Mouse (Mus musculus) inflammation-experienced regulatory T-cells (primary cell): ENCODE measurements around the gene Hnrnpul2. TPM values are rescaled to one million over a fixed set of nuclear protein-coding genes. Genes with fewer than 3 reads are reported as not detected.

Experiments used
- polyA plus RNA-seq, 2 experiments: library from polyadenylated mRNA; unstranded; fragments of 100-300 nt; shearing (Covaris generic); gene quantifications; one replicate each; pipeline ENCODE4 v1.2.1; 2017

Gene Hnrnpul2
- polyA plus RNA-seq = 10 to 100 TPM in 1 of 2 experiments, 1 to 10 TPM in 1; 8.6 to 15.5 TPM

DNA sequence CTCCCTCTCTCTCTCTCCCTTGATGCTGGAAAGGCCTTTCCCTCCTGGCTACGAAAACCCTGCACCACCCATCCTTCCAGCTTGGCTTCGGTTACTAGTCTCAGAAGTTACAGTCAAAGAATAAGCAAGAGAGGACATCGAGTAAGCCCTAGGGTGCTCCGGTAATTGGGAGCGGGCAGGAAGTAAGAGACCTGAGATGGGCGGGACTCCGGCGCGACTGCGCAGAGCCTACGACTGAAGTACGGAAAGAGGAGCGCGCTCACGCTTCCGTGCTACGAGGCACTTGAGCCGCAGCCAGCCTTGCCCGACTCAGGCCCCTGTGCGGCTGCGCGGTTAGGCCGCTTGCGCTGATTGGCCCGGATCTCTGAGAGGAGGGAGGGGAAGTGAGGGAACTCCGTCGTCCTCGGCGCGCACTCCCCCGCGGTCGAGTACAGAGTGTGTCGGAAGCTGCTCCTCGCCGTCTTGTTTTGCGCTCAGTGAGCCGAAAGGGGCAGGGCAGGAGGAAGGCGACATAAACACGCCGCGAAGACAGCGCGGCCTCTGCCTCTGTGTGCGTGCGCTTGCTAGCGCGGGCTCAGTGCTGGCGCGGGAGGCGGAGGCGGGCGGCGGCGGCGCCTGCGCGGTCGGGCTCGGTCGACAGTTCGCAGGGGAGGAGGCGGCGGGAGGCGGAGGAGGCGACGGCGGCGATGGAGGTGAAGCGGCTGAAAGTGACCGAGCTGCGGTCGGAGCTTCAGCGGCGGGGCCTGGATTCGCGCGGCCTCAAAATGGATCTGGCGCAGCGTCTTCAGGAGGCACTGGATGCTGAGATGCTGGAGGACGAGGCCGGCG, at the start of gene Hnrnpul2:
Gene Hnrnpul2, plus strand, starts transcription at position 415 of the 828 bp plus-strand sequence.

DNA sequence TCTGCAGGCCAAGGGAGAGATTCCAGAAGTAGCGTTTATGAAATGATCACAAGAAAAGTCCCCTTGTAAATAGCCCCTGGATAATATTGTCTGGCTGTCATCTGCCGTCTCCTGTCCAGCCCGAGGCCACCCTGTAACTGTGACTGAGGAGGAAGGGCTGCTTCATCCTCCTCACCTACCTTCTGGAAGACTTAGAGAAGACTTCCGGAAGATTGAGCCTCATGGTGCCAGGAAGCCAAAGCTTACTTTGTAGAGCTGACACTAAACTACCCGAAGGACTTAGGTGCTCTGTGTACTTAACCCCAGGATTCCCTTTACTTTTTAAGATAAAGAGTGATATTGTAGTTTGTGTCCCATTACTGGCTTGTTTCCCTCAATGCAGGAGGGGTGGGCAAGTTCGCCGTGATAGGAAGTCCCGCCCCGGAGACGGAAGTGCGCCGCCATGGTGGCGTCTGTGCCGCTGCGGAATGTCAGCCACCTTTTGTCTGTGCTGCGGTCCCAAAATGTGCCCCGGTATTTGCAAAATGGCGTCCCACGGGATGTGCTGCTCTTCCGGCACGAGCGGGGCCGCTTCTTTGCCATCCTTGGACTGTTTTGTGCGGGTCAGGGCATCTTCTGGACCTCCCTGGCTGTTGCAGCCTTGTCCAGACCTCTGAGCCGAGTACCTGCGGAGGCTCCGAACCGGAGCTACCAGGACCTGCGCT, 49.1 kb upstream of the Hnrnpul2 start, which contains the start of gene Tmem223:
Gene Tmem223, plus strand, starts transcription at position 430 of the 704 bp plus-strand sequence.

DNA sequence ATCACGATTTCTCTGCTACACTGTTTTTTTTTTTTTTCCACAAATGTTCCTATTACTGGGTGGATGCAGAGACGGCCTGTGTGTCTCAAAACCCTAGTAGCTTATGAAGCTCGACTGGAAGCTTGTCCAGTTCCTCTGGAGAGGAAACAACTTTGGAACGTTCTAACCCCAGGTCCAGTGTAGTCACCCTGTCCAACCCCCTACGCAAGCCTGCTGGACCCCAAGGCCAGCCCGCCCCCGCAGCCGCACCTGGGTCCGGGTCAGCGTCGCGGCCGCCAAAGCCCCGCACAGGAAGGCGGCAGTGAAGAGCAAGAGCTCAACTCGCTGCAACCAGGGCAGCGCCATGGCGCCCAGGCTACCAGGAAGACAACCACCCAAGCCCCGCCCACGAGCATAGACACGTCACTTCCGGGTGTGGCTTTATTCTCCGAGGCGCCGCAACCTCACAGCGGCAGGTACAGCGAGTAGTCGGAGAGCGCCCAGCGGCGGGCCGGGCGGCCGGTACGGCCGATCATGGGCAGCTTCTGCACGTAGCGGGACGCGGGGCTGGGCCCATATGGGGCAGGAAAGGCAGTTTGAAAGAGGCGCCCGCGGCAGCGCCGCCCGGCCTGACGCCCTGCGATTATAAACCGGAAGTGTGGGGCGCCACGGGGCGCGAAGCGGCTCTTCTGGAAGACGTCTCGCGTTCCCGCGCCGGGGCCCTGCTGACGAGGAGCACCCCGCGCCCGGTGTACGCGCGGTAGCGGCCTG, 45.5 kb upstream of the Hnrnpul2 start, which contains the start of gene Tmem179b:
Gene Tmem179b, minus strand, starts transcription at position 382 of the 750 bp plus-strand sequence.

DNA sequence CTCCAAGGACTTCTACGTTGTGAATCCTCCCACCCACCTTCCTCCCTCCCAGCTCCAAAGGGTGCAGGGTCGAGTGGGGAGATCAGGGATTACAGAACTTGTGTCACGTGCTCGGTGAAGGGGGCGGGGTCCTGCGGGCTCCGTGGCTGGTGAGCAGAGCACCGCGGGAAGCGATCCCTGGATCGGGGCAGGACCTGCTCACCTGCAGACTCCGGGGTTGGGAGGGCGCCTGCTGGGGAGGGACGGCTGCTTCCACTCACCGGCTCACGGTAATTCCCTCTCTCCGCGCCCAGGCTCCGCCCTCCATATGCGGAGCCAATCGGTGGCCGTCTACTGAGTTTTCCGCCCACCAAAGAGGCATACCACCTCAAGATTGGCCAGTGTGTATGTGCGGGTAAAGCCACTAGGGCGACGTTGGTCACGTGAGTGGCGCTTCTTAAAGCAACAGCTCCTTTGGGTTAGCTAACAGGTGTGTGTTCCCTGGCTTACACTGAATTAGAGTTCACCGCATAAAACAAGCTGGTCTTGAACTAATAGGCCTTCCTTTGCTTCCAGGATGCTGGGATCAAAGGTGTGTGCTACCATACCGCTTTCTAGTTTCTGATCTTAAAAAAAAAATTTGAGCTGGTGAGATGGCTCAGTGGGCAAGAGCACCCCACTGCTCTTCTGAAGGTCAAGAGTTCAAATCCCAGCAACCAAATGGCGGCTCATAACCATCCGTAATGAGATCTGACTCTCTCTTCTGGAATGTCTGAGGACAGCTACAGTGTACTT, 33.6 kb upstream of the Hnrnpul2 start, which contains the start of gene Taf6l:
Gene Taf6l, minus strand, starts transcription at position 410 of the 774 bp plus-strand sequence.

GRCm38 (mm10) chr19:8798264-8798946, 21.4 kb upstream of the Hnrnpul2 start, which contains the start of gene Polr2g:
TSS of gene Polr2g (minus strand) at chr19:8798577.

GRCm38 (mm10) chr19:8802130-8802821, 17.5 kb upstream of the Hnrnpul2 start, which contains the start of gene Zbtb3:
TSS of gene Zbtb3 (plus strand) at chr19:8802555.

GRCm38 (mm10) chr19:8818801-8819595, 812 bp upstream of the Hnrnpul2 start, which contains the start of gene Ttc9c:
TSS of gene Ttc9c (minus strand) at chr19:8819333.

DNA sequence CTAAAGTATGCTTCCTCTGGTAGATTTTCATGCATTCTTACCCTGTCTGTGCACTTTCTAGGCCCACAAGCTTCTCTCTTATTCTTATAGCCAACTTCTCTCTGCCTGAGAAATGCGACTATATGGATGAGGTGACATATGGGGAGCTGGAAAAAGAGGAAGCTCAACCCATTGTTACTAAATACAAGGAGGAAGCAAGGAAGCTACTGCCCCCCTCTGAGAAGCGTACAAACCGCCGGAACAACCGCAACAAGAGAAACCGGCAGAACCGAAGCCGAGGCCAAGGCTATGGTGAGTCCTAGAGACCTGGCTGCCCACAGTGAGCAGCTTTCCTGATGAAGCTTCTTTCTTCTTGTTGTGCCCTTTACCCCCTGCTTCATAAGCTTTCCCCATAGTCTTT, 9.8 kb downstream of the Hnrnpul2 start, which contains the start of gene AC129217.1:
Gene AC129217.1, plus strand, starts transcription at position 114 of the 400 bp plus-strand sequence.

GRCm38 (mm10) chr19:8837251-8837791, 17.5 kb downstream of the Hnrnpul2 start, which contains the start of gene Bscl2:
TSS of gene Bscl2 (plus strand) at chr19:8837467.

DNA sequence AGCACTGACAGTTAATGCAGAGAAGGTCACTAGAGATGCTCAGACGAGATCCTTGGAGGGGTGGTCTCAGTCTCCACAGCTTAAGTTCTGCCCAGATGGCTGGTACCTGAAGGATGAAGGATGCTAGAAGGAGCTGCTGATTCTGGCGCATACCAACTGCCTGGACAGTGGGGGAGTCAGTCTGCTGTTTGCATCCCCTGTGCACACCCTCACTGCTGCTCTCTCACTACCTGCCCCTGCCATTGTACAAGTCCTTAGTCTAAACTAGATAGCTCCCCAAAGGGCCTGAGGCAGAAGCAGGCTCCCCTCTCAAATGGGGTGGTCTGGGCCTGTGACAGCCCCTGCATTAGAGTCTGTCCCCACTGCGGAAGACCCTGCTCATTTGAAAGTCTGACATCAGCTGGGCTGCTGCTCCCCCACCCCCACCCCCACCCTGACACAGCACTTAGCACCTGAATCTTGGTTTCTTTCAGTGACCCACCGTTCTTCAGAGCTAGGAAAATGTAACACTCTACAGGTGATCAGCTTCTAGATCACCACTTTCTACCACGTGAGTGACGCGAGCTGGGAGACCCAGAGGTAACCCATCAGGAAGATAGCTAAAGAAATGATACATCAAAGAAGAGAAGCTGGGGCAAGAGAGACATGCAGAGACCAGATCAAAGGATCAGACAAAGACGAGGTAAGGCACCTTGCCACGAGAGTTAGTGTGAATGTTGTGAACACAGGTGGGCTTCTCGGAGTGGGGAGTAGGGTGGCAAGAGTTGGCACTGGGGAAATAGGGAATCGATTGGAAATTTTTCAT, 19.5 kb downstream of the Hnrnpul2 start, which contains the start of gene Gng3:
Gene Gng3, minus strand, starts transcription at position 92 of the 805 bp plus-strand sequence.

GRCm38 (mm10) chr19:8850402-8850901, 30.6 kb downstream of the Hnrnpul2 start, which contains the start of gene Lrrn4cl:
TSS of gene Lrrn4cl (plus strand) at chr19:8850768.

DNA sequence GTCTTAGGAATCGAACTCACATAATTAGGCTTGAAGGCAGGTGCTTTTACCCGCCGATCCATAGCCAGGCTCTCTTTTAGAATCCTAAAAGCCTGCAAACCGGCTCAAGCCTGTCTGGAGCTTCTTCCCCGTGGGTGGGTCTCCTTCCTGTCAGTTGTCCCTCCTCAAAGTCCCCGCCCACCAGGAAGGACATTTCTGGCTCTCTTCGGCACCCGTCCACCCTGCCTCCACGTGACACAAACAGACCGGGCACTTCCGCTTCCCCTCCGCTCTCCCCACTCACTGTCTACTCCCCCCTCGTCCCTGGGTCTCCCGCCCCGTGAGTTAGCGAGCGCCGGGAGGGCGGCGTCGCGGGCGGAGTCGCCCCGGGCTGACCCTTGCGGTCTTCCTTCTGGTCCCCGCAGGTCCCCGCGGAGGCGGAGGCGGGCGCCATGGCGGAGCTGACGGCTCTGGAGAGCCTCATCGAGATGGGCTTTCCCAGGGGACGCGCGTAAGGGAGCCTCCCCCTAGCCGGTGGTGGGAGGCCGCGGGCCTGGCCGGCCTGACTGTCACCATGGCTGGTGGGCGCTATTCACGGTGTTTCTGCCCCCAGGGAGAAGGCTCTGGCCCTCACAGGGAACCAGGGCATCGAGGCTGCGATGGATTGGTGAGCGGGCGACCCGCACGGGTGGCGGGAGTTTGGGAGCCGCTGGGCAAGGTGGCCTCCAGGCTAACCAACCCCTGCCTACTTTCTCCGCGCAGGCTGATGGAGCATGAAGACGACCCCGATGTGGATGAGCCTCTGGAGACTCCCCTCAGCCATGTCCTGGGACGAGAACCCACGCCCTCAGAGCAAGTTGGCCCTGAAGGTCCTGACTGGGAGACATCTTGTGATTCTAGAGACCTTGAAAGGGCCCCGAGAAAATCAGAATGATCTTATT, 51.7 kb downstream of the Hnrnpul2 start, which contains the start of gene Ubxn1:
Gene Ubxn1, plus strand, starts transcription at position 230 of the 920 bp plus-strand sequence.

DNA sequence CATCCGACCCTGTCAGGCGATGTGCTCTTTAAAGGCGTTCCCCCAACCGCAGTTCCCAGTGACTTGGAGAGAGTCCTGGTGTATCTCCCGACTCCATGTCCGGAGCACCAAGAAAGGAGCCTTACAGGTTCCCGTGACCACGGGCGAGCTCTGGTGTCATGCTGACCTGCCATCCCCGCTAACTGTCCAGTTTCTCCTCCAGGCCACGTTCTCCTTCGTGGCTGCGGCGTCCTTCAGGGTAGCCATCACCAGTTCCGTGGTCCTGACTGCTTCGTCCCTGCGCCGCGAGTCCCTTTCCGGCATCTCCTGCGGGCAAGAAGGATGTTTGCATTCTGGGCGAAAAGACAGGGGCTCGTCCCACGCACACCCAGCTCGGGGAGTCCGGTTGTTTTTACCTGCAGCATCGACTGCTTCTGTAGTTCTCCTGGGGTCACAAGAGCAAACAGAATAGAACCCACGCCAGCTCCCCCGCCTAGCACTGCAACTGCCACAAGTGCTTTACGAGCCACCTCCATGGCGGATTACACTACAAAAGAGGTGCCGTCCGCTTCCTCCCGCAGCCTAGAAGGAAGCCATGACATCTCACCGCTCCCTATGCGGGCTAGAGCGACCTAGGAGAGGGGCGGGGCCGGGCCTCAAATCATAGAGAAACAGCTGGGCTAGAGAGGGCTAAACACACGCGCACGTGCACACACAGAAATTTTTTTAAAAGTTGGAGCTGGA, 60.7 kb downstream of the Hnrnpul2 start, which contains the start of gene Uqcc3:
Gene Uqcc3, minus strand, starts transcription at position 613 of the 723 bp plus-strand sequence.

DNA sequence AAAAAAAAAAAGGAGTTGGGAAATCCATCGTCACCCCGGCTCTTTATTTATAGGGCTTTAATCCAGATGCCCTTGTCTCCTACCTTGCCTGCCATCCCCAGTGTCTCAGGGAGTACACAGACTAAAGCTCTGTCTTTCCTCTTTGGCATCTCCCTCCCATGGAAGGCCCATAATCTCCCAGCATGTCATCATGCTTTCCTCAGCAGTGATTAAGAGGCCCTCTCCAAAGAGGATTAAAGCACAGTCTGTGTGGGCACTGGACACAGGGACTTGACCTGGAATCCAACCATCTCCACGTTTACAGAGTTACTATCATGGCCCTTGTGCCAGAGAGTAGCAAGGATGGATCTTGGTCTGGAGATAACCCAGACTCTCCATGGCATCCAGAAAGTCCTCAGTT, 63.8 kb downstream of the Hnrnpul2 start, which contains the start of the genes Lbhd1 and Gm49403:
Gene Lbhd1, plus strand, starts transcription at position 117 of the 400 bp plus-strand sequence.
Gene Gm49403, plus strand, starts transcription at position 315 of the 400 bp plus-strand sequence.

